Mouse (Mus musculus) midbrain, embryonic 15.5 days (tissue): Measurements from ENCODE around the gene Sarm1. TPM values are rescaled to one million over a fixed set of nuclear protein-coding genes. Genes with fewer than 3 reads are reported as not detected.

ENCODE experiments used
- ATAC-seq: fragments of 200-750 bp; cut with Nextera tagmentation; replicated peaks from 2 replicates; pipeline ENCODE4 v1.8.0; 2017; ENCODE audit warnings: moderate TSS enrichment
- H3K27ac ChIP-seq: fragments of 300-500 bp; sonication (generic); 2 replicates; pipeline ENCODE4 v1.5.1; 2015; ENCODE audit warnings: mild to moderate bottlenecking, inconsistent platforms
- H3K27me3 ChIP-seq: fragments of 300-500 bp; sonication (generic); replicated peaks from 2 replicates; pipeline ENCODE4 v1.6.1; 2015; ENCODE audit warnings: inconsistent platforms
- H3K36me3 ChIP-seq: fragments of 300-500 bp; sonication (generic); replicated peaks from 2 replicates; pipeline ENCODE4 v1.6.1; 2015; ENCODE audit warnings: inconsistent platforms
- H3K4me1 ChIP-seq: fragments of 300-500 bp; sonication (generic); 2 replicates; pipeline ENCODE4 v1.6.1; 2015; ENCODE audit warnings: inconsistent platforms
- H3K4me2 ChIP-seq: fragments of 300-500 bp; sonication (generic); 2 replicates; pipeline ENCODE4 v1.6.1; 2015; ENCODE audit warnings: inconsistent platforms, mild to moderate bottlenecking, moderate library complexity
- H3K4me3 ChIP-seq: fragments of 300-500 bp; sonication (generic); 2 replicates; pipeline ENCODE4 v1.5.1; 2015; ENCODE audit warnings: mild to moderate bottlenecking, inconsistent platforms
- H3K9ac ChIP-seq: fragments of 300-500 bp; sonication (generic); 2 replicates; pipeline ENCODE4 v1.6.1; 2015; ENCODE audit warnings: mild to moderate bottlenecking, inconsistent platforms
- H3K9me3 ChIP-seq: fragments of 300-500 bp; sonication (generic); 2 replicates; pipeline ENCODE4 v1.6.1; 2016; ENCODE audit warnings: inconsistent platforms
- WGBS: fragments of 180-500 bp; shearing (Covaris S2); methylation state at CpG from one replicate; pipeline ENCODE4 v1.1.7; 2015; ENCODE audit warnings: mixed read lengths; 5-methylcytosine and 5-hydroxymethylcytosine counted together
- polyA plus RNA-seq: library from polyadenylated mRNA; unstranded; fragments of >200 nt; fragmentation: Nextera tagmentation; extraction: Ambion mirVana; gene quantifications from 2 replicates; pipeline ENCODE4 v1.2.1, GENCODE M21; 2015

Sarm1 gene
- polyA plus RNA-seq, 1 experiment from 2014 or later = 52.4 TPM

DNA sequence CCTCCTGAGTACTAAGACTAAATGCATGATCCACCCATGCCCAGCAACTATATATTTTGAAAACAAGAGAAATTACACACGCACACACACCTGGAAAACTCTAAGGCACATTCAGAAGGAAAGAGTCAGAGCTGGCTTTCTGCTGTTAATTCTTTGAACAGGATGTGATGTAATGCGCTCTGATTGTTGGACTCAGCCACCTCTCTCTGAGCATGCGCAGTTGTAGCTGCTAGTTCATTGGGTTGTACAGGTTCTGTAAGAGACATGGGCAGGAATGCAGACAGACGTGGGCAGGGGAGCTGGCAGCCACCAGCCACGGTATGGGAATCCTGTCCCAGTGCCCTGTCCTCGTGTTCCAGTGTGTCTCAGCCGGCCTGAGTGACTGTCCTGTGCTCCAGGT is 43.3 kb downstream of the Sarm1 start:
- 73% methylated on average over 7 of the region's 7 CpGs for WGBS
- ATAC-seq = no peak
- Histone ChIP-seq H3K27ac (no peak overlapping the region), H3K4me1 (no peaks in the 10 kb centered on the region), H3K27me3 (no peaks in the 10 kb centered on the region), H3K4me3 (no peak overlapping the region), H3K9ac (no peak overlapping the region), H3K4me2 (no peak overlapping the region), H3K36me3 (no peaks in the 10 kb centered on the region), H3K9me3 (no peaks in the 10 kb centered on the region)

GRCm38 (mm10) chr11:78453675-78454074 is 43.9 kb downstream of the Sarm1 start:
- Histone ChIP-seq H3K27me3 (no peaks in the 10 kb centered on the region), H3K4me3 (no peak overlapping the region), H3K9ac (no peak overlapping the region), H3K4me2 (no peak overlapping the region), H3K9me3 (no peaks in the 10 kb centered on the region), H3K4me1 (no peaks in the 10 kb centered on the region), H3K36me3 (no peaks in the 10 kb centered on the region), H3K27ac (no peak overlapping the region)
- WGBS = 14% methylated on average over 4 of the region's 4 CpGs
- ATAC-seq = no peak

DNA sequence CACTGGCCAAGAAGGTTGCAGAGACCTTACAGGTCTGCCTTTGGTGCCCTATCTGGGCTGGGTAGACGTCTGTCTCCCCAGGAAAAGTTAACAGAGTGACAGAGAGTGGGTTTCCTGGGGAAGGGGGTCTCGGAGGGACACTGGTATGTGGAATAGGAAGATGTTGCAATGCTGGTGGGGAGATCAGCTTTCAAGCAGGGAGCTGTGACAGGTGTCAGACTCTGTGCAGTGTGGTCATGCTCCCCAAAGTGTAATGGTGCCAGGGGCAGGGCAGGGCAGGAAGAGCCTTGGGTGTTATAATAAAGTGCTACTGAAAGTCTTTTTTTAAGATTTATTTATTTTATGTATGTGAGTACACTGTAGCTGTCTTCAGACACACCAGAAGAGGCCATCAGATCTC is 47.2 kb downstream of the Sarm1 start:
- 59% methylated on average over 2 of the region's 2 CpGs for WGBS
- Histone ChIP-seq H3K9me3 (no peaks in the 10 kb centered on the region), H3K9ac (no peak overlapping the region), H3K27me3 (no peaks in the 10 kb centered on the region), H3K4me2 (no peak overlapping the region), H3K4me3 (no peak overlapping the region), H3K27ac (no peak overlapping the region), H3K4me1 (no peaks in the 10 kb centered on the region), H3K36me3 (no peaks in the 10 kb centered on the region)
- no peak for ATAC-seq

DNA sequence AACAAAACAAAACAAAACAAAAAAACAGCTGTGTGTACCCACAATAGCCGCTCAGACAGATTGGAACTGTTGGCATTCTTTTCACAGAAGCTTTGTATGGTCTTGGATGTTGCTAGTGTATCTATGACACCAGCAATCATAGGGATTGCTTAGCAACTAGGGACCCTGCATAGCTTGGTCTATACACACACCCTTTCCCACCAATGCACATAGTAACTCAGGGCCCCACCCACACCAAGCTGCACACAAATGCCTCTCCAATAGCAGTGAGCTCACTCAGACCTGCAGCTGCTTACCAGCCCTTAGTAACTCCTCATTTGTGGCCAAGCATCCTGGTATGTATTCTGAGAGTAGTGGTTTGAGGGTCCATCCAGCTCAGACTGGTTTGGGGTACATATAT is 49.3 kb downstream of the Sarm1 start:
- 76% methylated on average over 1 of the region's 1 CpGs for WGBS
- Histone ChIP-seq H3K27me3 (no peaks in the 10 kb centered on the region), H3K9ac (no peak overlapping the region), H3K27ac (no peak overlapping the region), H3K4me3 (no peak overlapping the region), H3K4me2 (no peak overlapping the region), H3K9me3 (no peaks in the 10 kb centered on the region), H3K36me3 (no peaks in the 10 kb centered on the region), H3K4me1 (no peaks in the 10 kb centered on the region)
- ATAC-seq = no peak

DNA sequence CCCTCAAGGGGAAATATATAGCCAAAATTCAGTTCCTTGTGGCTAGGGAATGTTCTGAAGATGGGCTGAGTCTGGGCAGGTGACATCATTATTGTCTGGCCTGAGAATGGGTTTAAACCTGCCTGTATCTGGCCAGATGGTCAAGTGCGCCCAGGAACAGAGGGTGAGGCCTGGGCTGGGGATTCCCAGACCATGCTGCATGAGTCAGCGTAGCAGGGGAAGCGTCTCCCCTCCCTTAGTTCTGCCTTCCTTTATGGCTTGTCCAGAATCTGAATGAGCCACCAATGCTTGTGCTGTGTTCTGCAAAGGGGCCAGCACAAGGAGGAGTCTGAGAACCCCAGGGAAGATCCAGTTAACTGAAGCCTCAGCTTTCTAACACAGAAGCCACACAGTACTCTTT is 50.4 kb downstream of the Sarm1 start:
- Histone ChIP-seq H3K9ac (no peak overlapping the region), H3K27ac (no peak overlapping the region), H3K36me3 (no peaks in the 10 kb centered on the region), H3K4me2 (no peak overlapping the region), H3K4me3 (no peak overlapping the region), H3K9me3 (no peaks in the 10 kb centered on the region), H3K4me1 (no peaks in the 10 kb centered on the region), H3K27me3 (no peaks in the 10 kb centered on the region)
- no peak for ATAC-seq
- 75% methylated on average over 3 of the region's 3 CpGs for WGBS

- Histone ChIP-seq H3K36me3 (no peaks in the 10 kb centered on the region), H3K9ac (no peak overlapping the region), H3K27ac (no peak overlapping the region), H3K4me3 (no peak overlapping the region), H3K4me1 (no peaks in the 10 kb centered on the region), H3K4me2 (no peak overlapping the region), H3K9me3 (no peaks in the 10 kb centered on the region), H3K27me3 (no peaks in the 10 kb centered on the region)
- 82% methylated on average over 5 of the region's 5 CpGs for WGBS
- ATAC-seq = no peak
Measured at GRCm38 (mm10) chr11:78443115-78443514, 54.4 kb downstream of the Sarm1 start.

DNA sequence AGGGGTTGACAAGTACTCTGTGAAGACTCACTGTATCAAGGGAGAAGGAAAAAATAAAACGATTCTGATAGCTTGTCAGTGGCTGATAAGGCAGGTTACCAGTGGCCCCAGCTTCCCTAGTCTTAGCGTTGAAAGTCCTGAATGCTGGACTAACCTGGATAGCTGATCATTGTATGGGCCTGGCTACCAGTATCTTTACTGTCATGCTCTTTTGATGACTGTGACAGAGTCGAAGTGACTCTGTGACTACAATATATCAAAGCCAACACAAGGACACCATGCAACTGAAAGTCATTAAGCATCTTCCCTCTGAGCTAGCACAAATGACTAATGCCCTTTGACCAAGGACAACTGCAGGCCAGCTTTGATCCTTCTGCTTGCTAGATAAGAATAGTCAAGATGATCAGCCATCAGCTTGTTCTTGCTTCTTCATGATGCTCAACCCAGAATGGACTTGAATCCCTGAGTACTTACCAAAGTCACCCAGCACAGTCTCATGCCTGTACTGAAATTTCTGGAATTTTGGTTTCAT is 59.1 kb downstream of the Sarm1 start:
- 82% methylated on average over 3 of the region's 3 CpGs for WGBS

GRCm38 (mm10) chr11:78437182-78437581 is 60.4 kb downstream of the Sarm1 start:
- no peak for ATAC-seq
- no peak overlapping the region for H3K4me3 ChIP-seq
- no peak overlapping the region for H3K4me2 ChIP-seq
- 94% methylated on average over 7 of the region's 7 CpGs for WGBS
- H3K9ac ChIP-seq = no peak overlapping the region
- no peak overlapping the region for H3K27ac ChIP-seq
- H3K4me1 ChIP-seq = no peaks in the 10 kb centered on the region
- H3K9me3 ChIP-seq = no peaks in the 10 kb centered on the region
- H3K27me3 ChIP-seq = no peaks in the 10 kb centered on the region
- H3K36me3 ChIP-seq = no peaks in the 10 kb centered on the region

More for the DNA sequence above, 59.1 kb downstream of the Sarm1 start:
- no peak overlapping the region for H3K9ac ChIP-seq
- no peak for ATAC-seq
- H3K27ac ChIP-seq = no peak overlapping the region
- H3K36me3 ChIP-seq = no peaks in the 10 kb centered on the region
- no peak overlapping the region for H3K4me3 ChIP-seq
- no peaks in the 10 kb centered on the region for H3K4me1 ChIP-seq
- no peak overlapping the region for H3K4me2 ChIP-seq
- no peaks in the 10 kb centered on the region for H3K9me3 ChIP-seq
- no peaks in the 10 kb centered on the region for H3K27me3 ChIP-seq

- Histone ChIP-seq H3K36me3 (no peaks in the 10 kb centered on the region), H3K9me3 (no peaks in the 10 kb centered on the region), H3K27me3 (no peaks in the 10 kb centered on the region), H3K9ac (no peak overlapping the region), H3K4me2 (no peak overlapping the region), H3K4me3 (no peak overlapping the region), H3K4me1 (no peaks in the 10 kb centered on the region), H3K27ac (no peak overlapping the region)
- WGBS = 9% methylated on average over 19 of the region's 19 CpGs
- ATAC-seq = no peak
Measured at GRCm38 (mm10) chr11:78435776-78436349, 61.7 kb downstream of the Sarm1 start.

- Histone ChIP-seq H3K27ac (no peak overlapping the region), H3K36me3 (no peaks in the 10 kb centered on the region), H3K4me1 (no peaks in the 10 kb centered on the region), H3K4me2 (no peak overlapping the region), H3K9me3 (no peaks in the 10 kb centered on the region), H3K9ac (no peak overlapping the region), H3K4me3 (no peak overlapping the region), H3K27me3 (no peaks in the 10 kb centered on the region)
- 75% methylated on average over 4 of the region's 4 CpGs for WGBS
- ATAC-seq = no peak
Measured at GRCm38 (mm10) chr11:78434052-78434451, 63.5 kb downstream of the Sarm1 start.

DNA sequence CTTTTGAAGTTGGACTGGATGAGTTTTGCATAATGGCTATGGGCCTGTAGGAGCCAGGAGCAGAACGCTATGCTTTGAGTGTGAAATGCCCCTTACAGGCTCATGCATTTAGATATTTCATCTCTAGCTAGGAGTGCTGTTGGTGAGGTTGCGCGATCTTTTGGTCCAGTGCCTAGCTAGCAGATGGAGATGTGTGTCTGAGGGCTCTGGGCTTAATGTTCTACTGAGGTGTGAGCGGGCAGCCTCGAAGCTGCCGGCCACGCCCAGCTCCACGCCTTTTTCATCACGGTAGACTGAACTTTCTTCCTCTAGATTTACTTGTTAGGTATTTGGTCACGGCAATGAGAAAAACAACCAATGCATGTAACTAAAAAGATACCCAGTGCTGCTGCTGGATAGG is 66.4 kb downstream of the Sarm1 start:
- Histone ChIP-seq H3K4me3 (no peak overlapping the region), H3K9ac (no peak overlapping the region), H3K27ac (no peak overlapping the region), H3K4me1 (no peaks in the 10 kb centered on the region), H3K36me3 (no peaks in the 10 kb centered on the region), H3K27me3 (no peaks in the 10 kb centered on the region), H3K4me2 (no peak overlapping the region), H3K9me3 (no peaks in the 10 kb centered on the region)
- ATAC-seq = no peak
- 89% methylated on average over 10 of the region's 10 CpGs for WGBS

DNA sequence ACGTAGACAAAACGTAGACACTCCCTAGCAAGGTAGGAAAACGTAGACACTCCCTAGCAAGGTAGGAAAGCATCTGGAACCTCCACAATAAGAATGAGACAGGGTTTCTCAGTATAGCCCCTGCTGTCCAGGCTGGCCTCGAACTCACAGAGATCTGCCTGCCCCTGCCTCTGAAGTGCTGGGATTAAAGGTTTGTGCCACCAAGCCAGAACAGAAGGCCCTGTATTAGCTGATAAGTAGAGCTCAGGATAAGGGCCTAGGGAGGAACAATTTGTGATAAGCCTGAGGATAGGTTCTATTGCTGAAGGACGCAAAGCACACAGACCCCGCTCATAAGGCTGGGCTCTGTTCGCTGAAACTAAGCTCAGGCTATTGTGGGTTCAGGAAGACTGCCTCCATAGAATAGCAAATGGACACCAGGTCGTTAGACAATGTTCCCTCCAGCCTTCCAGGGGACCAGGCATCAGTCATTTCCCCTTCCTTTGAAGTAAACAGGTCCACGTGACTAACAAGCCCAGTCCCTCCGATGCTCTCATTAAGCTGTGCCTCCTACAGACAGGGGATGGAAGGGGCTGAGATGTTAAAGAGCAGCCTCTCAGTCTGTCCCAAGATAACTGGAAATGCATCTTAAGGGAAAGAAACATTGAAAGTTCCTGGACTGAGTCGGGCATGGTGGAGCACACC is 67.2 kb downstream of the Sarm1 start:
- 57% methylated on average over 11 of the region's 11 CpGs for WGBS
- H3K4me1 ChIP-seq = no peaks in the 10 kb centered on the region
- H3K9ac ChIP-seq = no peak overlapping the region
- no peaks in the 10 kb centered on the region for H3K27me3 ChIP-seq
- H3K9me3 ChIP-seq = no peaks in the 10 kb centered on the region
- no peaks in the 10 kb centered on the region for H3K36me3 ChIP-seq
- no peak for ATAC-seq
- H3K4me3 ChIP-seq = no peak overlapping the region
- H3K4me2 ChIP-seq = no peak overlapping the region
- no peak overlapping the region for H3K27ac ChIP-seq

DNA sequence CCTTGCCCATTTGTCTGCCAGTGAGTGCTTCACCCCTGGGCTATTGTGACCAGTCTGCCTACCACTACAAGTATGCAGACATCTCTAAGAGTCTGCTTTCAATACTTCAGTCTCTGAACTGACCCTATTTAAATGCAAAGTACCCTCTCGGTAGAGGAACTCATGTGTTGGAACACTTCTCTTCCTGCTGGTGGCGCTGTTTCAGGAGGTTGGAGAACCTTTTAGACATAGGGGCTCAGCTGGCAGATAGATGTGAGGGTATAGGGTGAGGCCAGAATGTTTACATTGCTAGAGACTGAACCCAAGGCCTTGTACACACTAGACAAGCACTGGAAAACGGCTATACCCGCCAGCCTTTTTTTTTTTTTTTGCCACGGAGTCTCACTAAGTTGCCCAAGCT is 69.2 kb downstream of the Sarm1 start:
- 71% methylated on average over 5 of the region's 5 CpGs for WGBS
- ATAC-seq = no peak
- H3K4me2 ChIP-seq = no peak overlapping the region

More for the DNA sequence above, 69.2 kb downstream of the Sarm1 start:
- Histone ChIP-seq H3K27me3 (no peaks in the 10 kb centered on the region), H3K27ac (no peak overlapping the region), H3K4me1 (no peaks in the 10 kb centered on the region), H3K9ac (no peak overlapping the region), H3K4me3 (no peak overlapping the region), H3K36me3 (no peaks in the 10 kb centered on the region), H3K9me3 (no peaks in the 10 kb centered on the region)
